Mouse (Mus musculus) kidney, adult 2 months (tissue): ENCODE results near the gene Rrp36. TPM values are rescaled to one million over a fixed set of nuclear protein-coding genes. Genes with fewer than 3 reads are reported as not detected.
A peak's percentile ranks its signal among the peaks of the same experiment; 100 is the strongest.

Source experiments
- DNase-seq: peaks from one replicate; pipeline ENCODE4 v3.0.0; 2021
- H3K27ac ChIP-seq: fragments of 200-500 bp; 2 replicates; pipeline ENCODE4 v1.5.1; 2012; ENCODE audit warnings: low read depth, low read length, control low read depth, inconsistent platforms; ENCODE audit not compliant: insufficient read depth
- H3K27me3 ChIP-seq: fragments of 200-500 bp; replicated peaks from 2 replicates; pipeline ENCODE4 v1.6.1; 2012; ENCODE audit warnings: mild to moderate bottlenecking, moderate library complexity, low read length, inconsistent platforms; ENCODE audit not compliant: control insufficient read depth, insufficient read depth
- H3K36me3 ChIP-seq: fragments of 200-500 bp; 2 replicates; pipeline ENCODE4 v1.6.1; 2012; ENCODE audit warnings: mild to moderate bottlenecking, moderate library complexity, low read length, inconsistent platforms; ENCODE audit not compliant: control insufficient read depth, insufficient read depth
- H3K4me1 ChIP-seq: fragments of 200-500 bp; 2 replicates; pipeline ENCODE4 v1.6.1; 2011; ENCODE audit warnings: low read length; ENCODE audit not compliant: control insufficient read depth, insufficient read depth
- H3K4me3 ChIP-seq: fragments of 200-500 bp; 2 replicates; pipeline ENCODE4 v1.5.1; 2011; ENCODE audit warnings: mild to moderate bottlenecking, low read depth, low read length, control low read depth; ENCODE audit not compliant: insufficient read depth
- CTCF ChIP-seq: fragments of 200-500 bp; conservative IDR thresholded peaks from 2 replicates; pipeline ENCODE4 v1.5.1; 2011; ENCODE audit warnings: low read depth, mild to moderate bottlenecking, control low read depth, low read length, moderate library complexity, mixed read lengths; ENCODE audit not compliant: insufficient read depth, insufficient read length
- POLR2A ChIP-seq: fragments of 200-500 bp; IDR thresholded peaks from one replicate; pipeline ENCODE4 v1.6.1; 2011; ENCODE audit warnings: low read depth, low read length, control low read depth
- WGBS: fragments of 180-500 bp; shearing (Covaris S2); methylation state at CpG from one replicate; pipeline ENCODE4 v1.1.7; 2018; 5-methylcytosine and 5-hydroxymethylcytosine counted together
- polyA plus RNA-seq: library from polyadenylated mRNA; depleted of rRNA; stranded (reverse); fragments of >200 nt; gene quantifications from 2 replicates; pipeline ENCODE4 v1.2.3, GENCODE M21; 2012; rRNA removed

The Rrp36 gene
- 37.1 and 41.1 TPM in 2 replicates for polyA plus RNA-seq

GRCm38 (mm10) chr17:46673850-46674529 lies at the start of gene Rrp36:
Rrp36 (minus strand) TSS chr17:46674352.
- peak within 1 kb of the TSS; percentile 82 for H3K4me3 ChIP-seq
- no peaks in the 10 kb centered on the region; the same call in 1 of the 2 replicates for H3K36me3 ChIP-seq
- peak within 1 kb of the TSS; percentile 43; the same call in 1 of the 2 replicates for H3K27ac ChIP-seq
- no peaks in the 10 kb centered on the region for H3K27me3 ChIP-seq
- peaks cover 8% of the 10 kb centered on the region; the same call in 1 of the 2 replicates for H3K4me1 ChIP-seq
- DNase-seq: peak; percentile 96
- WGBS: under 1% methylated on average over 43 of the region's 43 CpGs
- TF ChIP-seq CTCF: no peak
- TF ChIP-seq POLR2A: no peak

GRCm38 (mm10) chr17:46721077-46721476 lies 46.9 kb upstream of the Rrp36 start:
- 90% methylated on average over 7 of the region's 7 CpGs for WGBS
- Histone ChIP-seq H3K27ac (no peak overlapping the region), H3K36me3 (peaks cover 2% of the 10 kb centered on the region; the same call in 1 of the 2 replicates), H3K4me3 (no peak overlapping the region), H3K4me1 (no peaks in the 10 kb centered on the region), H3K27me3 (no peaks in the 10 kb centered on the region)
- DNase-seq: no peak
- TF ChIP-seq POLR2A: no peak
- no peak for TF ChIP-seq CTCF

- no peak overlapping the region for H3K27ac ChIP-seq
- no peak overlapping the region for H3K4me3 ChIP-seq
- no peaks in the 10 kb centered on the region for H3K36me3 ChIP-seq
- DNase-seq: peak; percentile 28
- TF ChIP-seq CTCF (no peak), POLR2A (no peak)
- 90% methylated on average over 11 of the region's 11 CpGs for WGBS
- no peaks in the 10 kb centered on the region for H3K27me3 ChIP-seq
- peaks cover 5% of the 10 kb centered on the region; the same call in 1 of the 2 replicates for H3K4me1 ChIP-seq
Measured at GRCm38 (mm10) chr17:46714756-46715481, 40.8 kb upstream of the Rrp36 start.

GRCm38 (mm10) chr17:46713849-46714248 lies 39.7 kb upstream of the Rrp36 start:
- DNase-seq: no peak
- H3K4me1 ChIP-seq: peaks cover 5% of the 10 kb centered on the region; the same call in 1 of the 2 replicates
- TF ChIP-seq POLR2A (no peak), CTCF (no peak)
- 80% methylated on average over 9 of the region's 9 CpGs for WGBS
- no peak overlapping the region for H3K27ac ChIP-seq
- H3K4me3 ChIP-seq: no peak overlapping the region
- H3K27me3 ChIP-seq: no peaks in the 10 kb centered on the region
- no peaks in the 10 kb centered on the region for H3K36me3 ChIP-seq

GRCm38 (mm10) chr17:46712442-46712841 lies 38.3 kb upstream of the Rrp36 start:
- DNase-seq: no peak
- H3K27me3 ChIP-seq: no peaks in the 10 kb centered on the region
- peak overlapping the region; percentile 82; the same call in 1 of the 2 replicates for H3K4me3 ChIP-seq
- peaks cover 5% of the 10 kb centered on the region; the same call in 1 of the 2 replicates for H3K4me1 ChIP-seq
- 46% methylated on average over 7 of the region's 7 CpGs for WGBS
- no peaks in the 10 kb centered on the region for H3K36me3 ChIP-seq
- TF ChIP-seq CTCF (no peak), POLR2A (no peak)
- no peak overlapping the region for H3K27ac ChIP-seq

- DNase-seq: peak; percentile 67
- under 1% methylated on average over 76 of the region's 76 CpGs for WGBS
Measured at GRCm38 (mm10) chr17:46711612-46712271, 37.6 kb upstream of the Rrp36 start.

More at GRCm38 (mm10) chr17:46711612-46712271, 37.6 kb upstream of the Rrp36 start:
- TF ChIP-seq CTCF: no peak
- no peak for TF ChIP-seq POLR2A
- Histone ChIP-seq H3K4me3 (peak overlapping the region; percentile 82), H3K36me3 (no peaks in the 10 kb centered on the region), H3K4me1 (peaks cover 5% of the 10 kb centered on the region; the same call in 1 of the 2 replicates), H3K27ac (peak overlapping the region; percentile 17; the same call in 1 of the 2 replicates), H3K27me3 (no peaks in the 10 kb centered on the region)
